Mouse (Mus musculus) liver, postnatal 0 days (tissue): ENCODE data around the gene Gm9887. TPM values are rescaled to one million over a fixed set of nuclear protein-coding genes. Genes with fewer than 3 reads are reported as not detected.
A peak's percentile ranks its signal among the peaks of the same experiment; 100 is the strongest.

ENCODE experiments used
- ATAC-seq: fragments of 200-750 bp; cut with Nextera tagmentation; 2 replicates; pipeline ENCODE4 v1.8.0; 2017; ENCODE audit warnings: mild to moderate bottlenecking, moderate library complexity
- DNase-seq: peaks from one replicate; pipeline ENCODE4 v3.0.0-alpha.2; 2016
- H3K27ac ChIP-seq: fragments of 300-500 bp; sonication (generic); 2 replicates; pipeline ENCODE4 v1.5.1; 2014; ENCODE audit warnings: antibody characterized with exemption, moderate library complexity, mild to moderate bottlenecking, low read depth
- H3K27me3 ChIP-seq: fragments of 300-500 bp; sonication (generic); 2 replicates; pipeline ENCODE4 v1.6.1; 2014; ENCODE audit warnings: low read length, control low read depth, mixed read lengths; ENCODE audit not compliant: insufficient read depth
- H3K36me3 ChIP-seq: fragments of 300-500 bp; sonication (generic); replicated peaks from 2 replicates; pipeline ENCODE4 v1.6.1; 2014; ENCODE audit warnings: mild to moderate bottlenecking, control low read depth, low read length, moderate library complexity, mixed read lengths; ENCODE audit not compliant: insufficient read depth
- H3K4me1 ChIP-seq: fragments of 300-500 bp; sonication (generic); 2 replicates; pipeline ENCODE4 v1.6.1; 2014; ENCODE audit warnings: antibody characterized with exemption, mild to moderate bottlenecking, control low read depth; ENCODE audit not compliant: insufficient read depth
- H3K4me2 ChIP-seq: fragments of 300-500 bp; sonication (generic); 2 replicates; pipeline ENCODE4 v1.6.1; 2014; ENCODE audit warnings: low read depth, mild to moderate bottlenecking, low read length, moderate library complexity, mixed read lengths
- H3K4me3 ChIP-seq: fragments of 300-500 bp; sonication (generic); 2 replicates; pipeline ENCODE4 v1.5.1; 2014; ENCODE audit warnings: low read depth, low read length
- H3K9ac ChIP-seq: fragments of 300-500 bp; sonication (generic); replicated peaks from 2 replicates; pipeline ENCODE4 v1.6.1; 2014; ENCODE audit warnings: mild to moderate bottlenecking, moderate library complexity
- H3K9me3 ChIP-seq: fragments of 300-500 bp; sonication (generic); 2 replicates; pipeline ENCODE4 v1.6.1; 2016; ENCODE audit warnings: mild to moderate bottlenecking, control low read depth, low read length, mixed read lengths
- CTCF ChIP-seq: sonication (generic); IDR thresholded peaks from 2 replicates; pipeline ENCODE4 v1.5.1; 2016; ENCODE audit warnings: antibody characterized with exemption, low read depth
- EP300 ChIP-seq: IDR thresholded peaks from 2 replicates; pipeline ENCODE4 v1.6.1; 2016; ENCODE audit warnings: antibody characterized with exemption, low read depth, mild to moderate bottlenecking
- WGBS: fragments of 180-500 bp; shearing (Covaris S2); extraction: QIAGEN DNeasy Blood & Tissue Kit; methylation state at CpG from one replicate; pipeline ENCODE4 v1.1.7; 2014; ENCODE audit not compliant: insufficient replicate concordance; 5-methylcytosine and 5-hydroxymethylcytosine counted together
- polyA plus RNA-seq: library from polyadenylated mRNA; unstranded; fragments of >200 nt; fragmentation: Nextera tagmentation; extraction: Ambion mirVana; gene quantifications from 2 replicates; pipeline ENCODE4 v1.2.1, GENCODE M21; 2015

The Gm9887 gene
- 1.00 and 1.3 TPM in 2 replicates for polyA plus RNA-seq

- H3K4me1 ChIP-seq = peaks cover 14% of the 10 kb centered on the region
- no peak for TF ChIP-seq CTCF
- H3K36me3 ChIP-seq = no peaks in the 10 kb centered on the region
- WGBS = under 1% methylated on average over 88 of the region's 121 CpGs
- peak within 1 kb of the TSS; percentile 99 for H3K9ac ChIP-seq
- H3K27ac ChIP-seq = peak within 1 kb of the TSS; percentile 100
- H3K27me3 ChIP-seq = no peaks in the 10 kb centered on the region
- peak within 1 kb of the TSS; percentile 100 for H3K4me3 ChIP-seq
- peak; percentile 90 for ATAC-seq
- H3K9me3 ChIP-seq = no peaks in the 10 kb centered on the region
- peak; percentile 99 for DNase-seq
- peak within 1 kb of the TSS; percentile 93 for H3K4me2 ChIP-seq
Observed at GRCm38 (mm10) chr12:69371854-69372671, at the start of gene Gm9887, which contains the start of gene Arf6. TSS of gene Gm9887 (minus strand) at chr12:69372458. TSS of gene Arf6 (plus strand) at chr12:69372150.

- Histone ChIP-seq H3K36me3 (no peaks in the 10 kb centered on the region), H3K27ac (no peak overlapping the region), H3K9me3 (no peaks in the 10 kb centered on the region), H3K4me2 (no peak overlapping the region), H3K4me3 (no peak overlapping the region), H3K4me1 (peaks cover 10% of the 10 kb centered on the region; the same call in 1 of the 2 replicates), H3K9ac (no peak overlapping the region), H3K27me3 (no peaks in the 10 kb centered on the region)
- 33% methylated on average over 3 of the region's 3 CpGs for WGBS
- TF ChIP-seq CTCF = no peak
- TF ChIP-seq EP300 = no peak
- no peak for DNase-seq
- ATAC-seq = no peak
Observed at GRCm38 (mm10) chr12:69420716-69421115, 48.5 kb upstream of the Gm9887 start.

GRCm38 (mm10) chr12:69419606-69420005, 47.3 kb upstream of the Gm9887 start:
- 65% methylated on average over 4 of the region's 4 CpGs for WGBS
- TF ChIP-seq EP300 = no peak
- no peak for TF ChIP-seq CTCF
- Histone ChIP-seq H3K9me3 (no peaks in the 10 kb centered on the region), H3K4me3 (no peak overlapping the region), H3K36me3 (no peaks in the 10 kb centered on the region), H3K27ac (no peak overlapping the region), H3K4me1 (peaks cover 14% of the 10 kb centered on the region), H3K27me3 (no peaks in the 10 kb centered on the region), H3K4me2 (no peak overlapping the region), H3K9ac (no peak overlapping the region)
- ATAC-seq (no peak), DNase-seq (no peak)

GRCm38 (mm10) chr12:69419017-69419605, 46.9 kb upstream of the Gm9887 start:
- Histone ChIP-seq H3K4me2 (no peak overlapping the region), H3K9ac (no peak overlapping the region), H3K36me3 (no peaks in the 10 kb centered on the region), H3K9me3 (no peaks in the 10 kb centered on the region), H3K4me3 (no peak overlapping the region), H3K27ac (no peak overlapping the region), H3K27me3 (no peaks in the 10 kb centered on the region), H3K4me1 (peaks cover 14% of the 10 kb centered on the region)
- DNase-seq = no peak
- 55% methylated on average over 14 of the region's 14 CpGs for WGBS
- ATAC-seq = no peak
- TF ChIP-seq CTCF = no peak

GRCm38 (mm10) chr12:69418606-69419005, 46.3 kb upstream of the Gm9887 start:
- DNase-seq (no peak), ATAC-seq (no peak)
- Histone ChIP-seq H3K9me3 (no peaks in the 10 kb centered on the region), H3K4me2 (no peak overlapping the region), H3K9ac (no peak overlapping the region), H3K4me3 (no peak overlapping the region), H3K27me3 (no peaks in the 10 kb centered on the region), H3K36me3 (no peaks in the 10 kb centered on the region), H3K4me1 (peaks cover 14% of the 10 kb centered on the region), H3K27ac (no peak overlapping the region)
- TF ChIP-seq EP300 (no peak), CTCF (no peak)
- 89% methylated on average over 13 of the region's 13 CpGs for WGBS

GRCm38 (mm10) chr12:69417701-69418291, 45.5 kb upstream of the Gm9887 start:
- H3K4me2 ChIP-seq = no peak overlapping the region
- DNase-seq (no peak), ATAC-seq (no peak)
- no peak overlapping the region for H3K9ac ChIP-seq
- no peak overlapping the region for H3K4me3 ChIP-seq
- no peak overlapping the region for H3K27ac ChIP-seq
- H3K9me3 ChIP-seq = no peaks in the 10 kb centered on the region
- H3K27me3 ChIP-seq = no peaks in the 10 kb centered on the region
- no peak for TF ChIP-seq EP300
- no peak for TF ChIP-seq CTCF
- H3K4me1 ChIP-seq = peaks cover 9% of the 10 kb centered on the region
- 42% methylated on average over 9 of the region's 9 CpGs for WGBS
- no peaks in the 10 kb centered on the region for H3K36me3 ChIP-seq
